Mouse (Mus musculus): ENCODE measurements around the gene 1700010B08Rik.
"Not testable (repeated sequence)": the region's sequence is repeated elsewhere in the genome, so short reads cannot be mapped to it uniquely, and the experiment has no call there.

Gene 1700010B08Rik
- long read RNA-seq, experiment 1, result 0 reads
- long read RNA-seq, experiment 2, result 0 reads

- intact Hi-C loops (cut with DNase I), result not testable (repeated sequence)
Observed at GRCm38 (mm10) chr2:173719115-173719514, at the start of gene 1700010B08Rik. Gene 1700010B08Rik (plus strand): TSS chr2:173719415.

GRCm38 (mm10) chr2:173672328-173672896 is 46.8 kb upstream of the 1700010B08Rik start:
- intact Hi-C loops (cut with DNase I), result no loop called here

- intact Hi-C loops (cut with DNase I), result no loop called here
Observed at GRCm38 (mm10) chr2:173673469-173673868, 45.7 kb upstream of the 1700010B08Rik start.

GRCm38 (mm10) chr2:173678593-173678992 is 40.6 kb upstream of the 1700010B08Rik start:
- intact Hi-C loops (cut with DNase I), result no loop called here

- intact Hi-C loops (cut with DNase I), result no loop called here
Observed at GRCm38 (mm10) chr2:173679217-173679616, 40.0 kb upstream of the 1700010B08Rik start.

- intact Hi-C loops (cut with DNase I), result no loop called here
Observed at GRCm38 (mm10) chr2:173680153-173680552, 39.1 kb upstream of the 1700010B08Rik start.

GRCm38 (mm10) chr2:173682773-173683172 is 36.4 kb upstream of the 1700010B08Rik start:
- intact Hi-C loops (cut with DNase I), result no loop called here

- intact Hi-C loops (cut with DNase I), result no loop called here
Observed at GRCm38 (mm10) chr2:173685781-173686361, 33.3 kb upstream of the 1700010B08Rik start.

- intact Hi-C loops (cut with DNase I), result no loop called here
Observed at GRCm38 (mm10) chr2:173687363-173687762, 31.9 kb upstream of the 1700010B08Rik start.

- intact Hi-C loops (cut with DNase I), result no loop called here
Observed at GRCm38 (mm10) chr2:173689835-173690234, 29.4 kb upstream of the 1700010B08Rik start.

GRCm38 (mm10) chr2:173691748-173692147 is 27.5 kb upstream of the 1700010B08Rik start:
- intact Hi-C loops (cut with DNase I), result no loop called here

- intact Hi-C loops (cut with DNase I), result no loop called here
Observed at GRCm38 (mm10) chr2:173692693-173693092, 26.5 kb upstream of the 1700010B08Rik start.

GRCm38 (mm10) chr2:173698850-173699249 is 20.4 kb upstream of the 1700010B08Rik start:
- intact Hi-C loops (cut with DNase I), result no loop called here

GRCm38 (mm10) chr2:173702096-173702866 is 16.9 kb upstream of the 1700010B08Rik start:
- intact Hi-C loops (cut with DNase I), result no loop called here

GRCm38 (mm10) chr2:173702867-173703237 is 16.4 kb upstream of the 1700010B08Rik start:
- intact Hi-C loops (cut with DNase I), result no loop called here

- intact Hi-C loops (cut with DNase I), result no loop called here
Observed at GRCm38 (mm10) chr2:173705827-173706551, 13.2 kb upstream of the 1700010B08Rik start.

- intact Hi-C loops (cut with DNase I), result not testable (repeated sequence)
Observed at GRCm38 (mm10) chr2:173707626-173708025, 11.6 kb upstream of the 1700010B08Rik start.

- intact Hi-C loops (cut with DNase I), result no loop called here
Observed at GRCm38 (mm10) chr2:173710193-173710592, 9.0 kb upstream of the 1700010B08Rik start.

- intact Hi-C loops (cut with DNase I), result no loop called here
Observed at GRCm38 (mm10) chr2:173712656-173713055, 6.6 kb upstream of the 1700010B08Rik start.

- intact Hi-C loops (cut with DNase I), result no loop called here
Observed at GRCm38 (mm10) chr2:173713241-173713640, 6.0 kb upstream of the 1700010B08Rik start.

- intact Hi-C loops (cut with DNase I), result no loop called here
Observed at GRCm38 (mm10) chr2:173714620-173715218, 4.5 kb upstream of the 1700010B08Rik start.

Measured in adrenal gland (tissue).